Mouse (Mus musculus) embryonic fibroblast, embryonic 13.5 days (primary cell): ENCODE results near the gene Cpn1.

Experiments used
- CTCF ChIP-seq: IDR thresholded peaks from 2 replicates; pipeline ENCODE4 v1.5.1; 2011; ENCODE audit warnings: mild to moderate bottlenecking, control low read depth, low read length, moderate library complexity, borderline replicate concordance; ENCODE audit not compliant: insufficient read depth
- POLR2A ChIP-seq: IDR thresholded peaks from 2 replicates; pipeline ENCODE4 v1.6.1; 2011; ENCODE audit warnings: low read depth, mild to moderate bottlenecking, control low read depth, low read length, moderate library complexity

DNA sequence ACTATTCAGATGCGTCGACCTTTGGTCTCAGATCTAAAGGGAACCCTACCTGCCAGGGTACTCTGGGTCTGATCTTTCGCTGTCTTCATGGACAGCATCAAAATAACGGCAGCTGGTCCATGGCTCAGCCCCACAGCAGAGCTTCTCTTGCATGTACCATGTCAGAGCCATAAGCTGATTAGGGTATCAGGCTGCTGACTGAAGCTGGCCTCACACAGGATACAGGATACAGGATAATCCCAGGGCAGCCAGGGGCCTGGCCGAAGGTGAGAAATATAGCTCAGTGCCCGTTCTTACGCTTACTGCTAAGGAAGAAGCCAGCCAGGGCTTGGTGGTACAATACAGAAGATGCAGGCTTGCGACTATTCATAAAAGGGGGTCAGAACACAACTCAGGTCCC, 41.8 kb downstream of the Cpn1 start:
- no peak for TF ChIP-seq POLR2A
- TF ChIP-seq CTCF: no peak
